Mouse (Mus musculus): ENCODE data around the gene Slc38a7.
"Not testable (repeated sequence)": the region's sequence is repeated elsewhere in the genome, so short reads cannot be mapped to it uniquely, and the experiment has no call there.

The Slc38a7 gene

DNA sequence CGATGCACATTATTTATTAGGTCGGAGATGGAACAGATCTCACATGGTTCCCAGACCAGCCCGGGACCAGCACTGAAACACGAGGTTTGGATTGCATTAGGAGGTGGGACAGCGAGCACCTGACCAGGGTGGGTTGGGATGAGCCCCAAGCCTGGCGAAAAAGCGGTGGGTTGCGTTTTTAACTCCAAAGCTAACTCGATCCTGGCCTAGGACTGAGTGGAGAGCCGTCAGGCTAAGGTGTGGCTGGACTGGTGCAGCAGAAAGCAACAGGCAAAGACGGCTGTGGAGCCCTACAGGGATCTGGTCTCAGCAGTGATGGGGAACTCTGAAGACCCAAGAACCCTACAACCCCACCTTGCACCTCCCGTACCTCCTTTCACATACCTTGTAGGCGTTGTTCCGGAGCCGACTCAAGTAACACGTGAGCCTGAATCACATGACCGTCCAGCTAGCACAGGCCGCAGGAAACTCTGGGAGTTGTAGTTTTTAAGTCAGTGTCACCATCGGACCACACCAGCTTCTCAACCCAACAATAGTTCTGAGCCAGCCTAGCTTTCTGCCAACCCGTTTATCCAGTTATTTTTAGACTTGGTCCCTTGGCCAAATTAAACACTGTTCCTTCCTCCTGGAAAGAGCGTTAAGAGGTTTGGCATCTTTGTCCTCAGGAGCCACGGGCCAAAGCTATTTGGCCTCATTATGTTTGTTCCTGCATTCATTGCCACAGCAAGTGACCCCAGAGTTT lies at the start of gene Slc38a7:
Gene Slc38a7, minus strand, starts transcription at position 438 of the 742 bp plus-strand sequence.
- peak; percentile 97 for DNase-seq (ENCODE audit: low read depth, low spot score)

DNA sequence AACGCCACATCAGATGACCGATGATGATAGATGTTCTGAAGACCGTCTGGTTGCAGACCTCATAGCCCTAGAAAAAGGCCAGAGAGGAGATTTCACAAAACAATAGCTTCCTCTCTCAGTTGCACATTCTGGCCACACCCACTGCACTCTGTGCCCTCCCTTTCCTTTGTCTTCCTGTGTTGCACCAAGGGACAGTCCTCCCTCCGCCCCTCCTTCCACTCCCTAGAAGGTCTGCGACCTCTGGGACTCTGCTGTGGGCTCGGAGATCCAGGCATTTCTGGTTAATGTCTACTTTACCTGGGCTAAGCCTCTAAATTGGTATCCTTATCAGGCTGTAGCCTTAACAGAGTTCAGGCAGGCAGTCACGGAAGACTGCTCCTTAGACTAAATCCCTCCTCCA lies 48.5 kb upstream of the Slc38a7 start:
- peak; percentile 55 for DNase-seq (ENCODE audit: low read depth, low spot score)

DNA sequence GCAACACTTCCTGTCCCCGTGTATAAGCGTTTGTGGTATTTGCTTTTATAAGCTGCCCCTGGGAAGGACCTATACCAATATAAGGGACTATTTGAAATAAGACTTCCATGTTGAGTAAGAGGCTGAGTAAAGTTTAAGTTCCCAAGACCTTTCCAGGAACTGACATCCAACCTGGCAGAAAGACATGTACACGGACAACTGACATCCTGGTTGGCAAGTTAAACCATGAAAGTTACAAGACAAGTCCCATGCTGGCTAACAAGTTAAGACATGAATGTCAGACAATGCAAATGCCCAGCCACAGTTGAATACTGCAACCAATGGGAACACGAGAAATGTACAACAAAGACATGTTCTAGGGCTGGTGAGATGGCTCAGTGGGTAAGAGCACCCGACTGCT lies 40.4 kb upstream of the Slc38a7 start:
- DNase-seq (ENCODE audit: low read depth, low spot score): no peak

DNA sequence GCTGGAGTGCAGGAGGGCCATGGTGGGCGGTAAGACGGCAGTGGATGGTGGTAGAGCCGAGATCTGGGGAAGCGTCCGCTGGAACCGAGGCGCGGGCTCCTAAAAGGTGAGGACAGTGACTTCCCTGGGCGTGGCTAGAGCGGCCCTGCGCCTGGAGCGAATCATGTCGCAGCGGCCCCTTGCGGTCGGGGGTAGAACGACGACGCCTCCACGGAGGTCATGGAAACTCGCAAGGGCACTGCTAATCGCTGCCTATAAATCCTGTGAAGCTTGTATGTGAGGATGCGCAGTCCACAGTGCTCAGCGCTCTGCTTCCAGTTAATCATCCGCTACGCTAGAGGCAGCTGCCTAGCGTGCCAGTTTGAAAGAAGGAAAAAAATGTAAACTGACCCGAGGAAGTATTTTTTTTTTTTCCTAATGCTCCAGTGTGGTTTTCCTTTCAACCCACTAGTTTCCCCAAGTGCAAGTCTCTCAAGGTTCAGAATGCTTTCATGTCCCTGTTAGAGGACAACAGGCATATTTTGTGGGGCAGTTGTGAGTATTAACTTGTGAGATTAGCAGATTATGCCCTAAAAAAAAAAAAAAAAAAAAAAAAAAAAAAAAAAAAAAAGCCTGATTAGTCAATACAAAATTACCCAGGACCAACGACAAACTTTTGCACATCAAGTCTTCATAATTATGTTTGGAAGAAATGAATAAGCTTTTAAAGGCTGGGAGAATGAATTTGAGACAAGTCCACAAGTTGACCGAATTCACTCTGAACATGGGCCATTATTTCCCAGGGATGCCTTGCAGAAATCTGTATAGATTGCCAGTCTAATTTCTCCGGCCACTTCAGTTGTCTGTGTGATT lies 35.2 kb upstream of the Slc38a7 start, which contains the start of gene Got2:
Gene Got2, minus strand, starts transcription at position 263 of the 852 bp plus-strand sequence.
- DNase-seq (ENCODE audit: low read depth, low spot score): peak; percentile 99

GRCm38 (mm10) chr8:95887578-95888284 lies 34.4 kb upstream of the Slc38a7 start:
- DNase-seq (ENCODE audit: low read depth, low spot score): peak; percentile 72

GRCm38 (mm10) chr8:95886647-95887577 lies 33.6 kb upstream of the Slc38a7 start:
- no peak for DNase-seq (ENCODE audit: low read depth, low spot score)

DNA sequence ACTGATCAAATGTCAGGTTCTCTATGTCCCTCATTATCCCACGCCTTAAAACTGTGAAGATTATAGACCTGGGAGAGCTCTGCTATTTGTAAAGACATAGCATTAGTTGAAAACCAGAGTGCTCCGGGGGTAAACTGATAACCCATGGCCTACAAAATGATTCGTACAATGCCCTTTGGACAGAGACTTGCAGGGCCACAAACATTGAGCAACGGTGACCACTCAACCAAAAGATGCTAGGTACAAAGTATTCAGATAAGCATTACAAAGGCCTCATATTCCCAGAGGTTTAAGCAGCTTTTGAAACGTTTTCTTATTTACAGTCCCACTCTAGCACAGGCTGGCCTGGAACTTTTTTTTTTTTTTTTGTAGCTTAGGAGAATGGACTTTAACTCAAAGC lies 32.6 kb upstream of the Slc38a7 start:
- DNase-seq (ENCODE audit: low read depth, low spot score): no peak

- no peak for DNase-seq (ENCODE audit: low read depth, low spot score)
Measured at GRCm38 (mm10) chr8:95885271-95885841, 32.0 kb upstream of the Slc38a7 start.

GRCm38 (mm10) chr8:95884491-95884890 lies 31.2 kb upstream of the Slc38a7 start:
- no peak for DNase-seq (ENCODE audit: low read depth, low spot score)

GRCm38 (mm10) chr8:95882191-95882590 lies 28.9 kb upstream of the Slc38a7 start:
- no peak for DNase-seq (ENCODE audit: low read depth, low spot score)

DNA sequence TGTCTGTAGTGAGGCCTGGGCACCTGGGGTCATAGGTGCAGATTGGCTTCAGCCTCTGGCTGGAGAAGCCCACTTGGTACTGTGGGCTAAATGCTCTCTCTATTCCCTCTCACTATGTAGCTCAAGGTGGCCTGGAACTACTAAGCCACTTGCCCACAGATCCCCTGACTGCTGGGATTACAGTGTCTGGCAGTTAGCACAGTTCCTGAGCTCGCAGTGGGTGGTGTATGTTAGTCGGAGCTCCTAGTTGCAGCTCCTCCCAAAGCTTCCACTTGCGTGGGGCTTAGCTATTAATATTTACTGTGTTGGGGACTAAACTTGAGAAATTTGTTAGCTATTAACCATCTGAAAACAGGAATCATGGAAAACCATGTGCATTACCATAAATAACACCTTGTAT lies 28.2 kb upstream of the Slc38a7 start:
- DNase-seq (ENCODE audit: low read depth, low spot score): no peak

- DNase-seq (ENCODE audit: low read depth, low spot score): no peak
Measured at GRCm38 (mm10) chr8:95879823-95880222, 26.5 kb upstream of the Slc38a7 start.

DNA sequence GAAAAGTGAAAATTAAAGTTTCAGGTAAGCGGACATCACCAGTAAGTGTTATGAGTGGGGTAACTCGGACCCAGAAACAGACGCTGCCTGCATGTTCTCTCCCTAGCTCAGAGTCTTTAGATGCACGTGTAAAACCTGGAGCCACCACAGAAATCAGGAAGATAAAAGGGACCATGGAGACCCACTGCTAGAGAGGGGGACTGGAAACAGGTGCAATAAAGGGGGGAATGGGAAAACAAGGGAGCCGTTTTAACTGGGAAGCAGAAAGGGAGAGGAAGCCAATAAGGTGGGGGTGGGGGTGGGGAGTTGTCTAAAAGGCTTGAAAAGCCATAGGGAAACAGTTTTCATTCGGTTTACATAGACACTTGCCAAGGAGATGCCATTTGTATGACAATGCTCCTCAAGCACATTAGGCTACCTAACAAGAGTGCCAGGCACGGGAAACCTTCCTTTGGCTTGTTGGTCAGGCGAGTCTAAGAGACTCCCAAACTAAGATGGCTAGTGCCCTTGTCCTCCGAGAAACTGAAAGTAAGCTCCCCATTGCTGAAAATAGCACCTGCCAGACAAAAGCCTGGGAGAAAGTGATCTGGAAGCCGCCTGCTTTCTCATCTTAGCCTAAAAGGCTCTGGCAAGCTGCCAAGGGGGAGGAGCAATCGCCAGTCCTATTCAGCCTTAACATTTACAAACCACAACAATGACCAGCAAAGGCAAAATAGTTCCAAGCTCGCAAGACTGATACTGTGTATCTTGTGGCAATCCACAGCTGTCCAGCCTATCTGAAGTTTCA lies 25.0 kb upstream of the Slc38a7 start:
- peak; percentile 88 for DNase-seq (ENCODE audit: low read depth, low spot score)

DNA sequence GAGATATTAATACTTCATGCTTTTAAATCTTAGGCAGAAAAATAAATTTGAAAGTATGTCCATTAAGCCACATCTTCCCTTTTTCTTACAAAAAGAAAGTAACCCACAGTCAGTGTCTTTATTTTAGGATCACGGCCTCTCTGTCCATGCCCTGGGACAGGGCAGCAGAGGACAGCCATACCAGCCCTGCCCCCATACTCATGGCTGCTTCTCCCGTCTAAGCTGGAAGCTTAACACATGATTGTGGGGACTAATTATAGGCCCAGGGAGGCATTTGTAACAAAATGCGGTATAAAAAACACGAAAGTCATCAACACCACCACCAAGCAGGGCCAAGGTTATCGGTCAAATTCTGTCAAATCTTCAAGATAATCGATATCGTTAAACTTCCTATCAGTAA lies 21.9 kb upstream of the Slc38a7 start:
- DNase-seq (ENCODE audit: low read depth, low spot score): no peak

DNA sequence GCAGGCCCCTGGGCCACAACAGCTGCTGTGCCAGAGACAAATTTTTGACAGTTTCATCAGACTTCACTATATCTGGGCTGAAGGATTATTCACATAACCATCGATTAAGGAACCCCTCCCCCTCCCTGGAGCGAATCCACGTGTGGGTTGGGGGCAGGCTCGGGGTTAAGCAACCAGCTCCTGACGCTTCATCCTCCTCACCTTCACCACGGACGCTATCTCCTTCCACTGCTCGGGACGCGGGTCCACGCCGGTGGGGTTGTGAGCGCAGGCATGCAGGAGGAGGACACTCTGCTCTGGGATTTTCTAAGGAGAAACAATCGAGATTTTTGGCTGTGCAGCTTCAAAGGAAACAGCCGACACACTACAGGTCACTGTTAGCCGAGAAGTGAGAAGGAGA lies 18.4 kb upstream of the Slc38a7 start:
- no peak for DNase-seq (ENCODE audit: low read depth, low spot score)

- DNase-seq (ENCODE audit: low read depth, low spot score): not testable (repeated sequence)
Measured at GRCm38 (mm10) chr8:95864851-95865250, 11.5 kb upstream of the Slc38a7 start.

DNA sequence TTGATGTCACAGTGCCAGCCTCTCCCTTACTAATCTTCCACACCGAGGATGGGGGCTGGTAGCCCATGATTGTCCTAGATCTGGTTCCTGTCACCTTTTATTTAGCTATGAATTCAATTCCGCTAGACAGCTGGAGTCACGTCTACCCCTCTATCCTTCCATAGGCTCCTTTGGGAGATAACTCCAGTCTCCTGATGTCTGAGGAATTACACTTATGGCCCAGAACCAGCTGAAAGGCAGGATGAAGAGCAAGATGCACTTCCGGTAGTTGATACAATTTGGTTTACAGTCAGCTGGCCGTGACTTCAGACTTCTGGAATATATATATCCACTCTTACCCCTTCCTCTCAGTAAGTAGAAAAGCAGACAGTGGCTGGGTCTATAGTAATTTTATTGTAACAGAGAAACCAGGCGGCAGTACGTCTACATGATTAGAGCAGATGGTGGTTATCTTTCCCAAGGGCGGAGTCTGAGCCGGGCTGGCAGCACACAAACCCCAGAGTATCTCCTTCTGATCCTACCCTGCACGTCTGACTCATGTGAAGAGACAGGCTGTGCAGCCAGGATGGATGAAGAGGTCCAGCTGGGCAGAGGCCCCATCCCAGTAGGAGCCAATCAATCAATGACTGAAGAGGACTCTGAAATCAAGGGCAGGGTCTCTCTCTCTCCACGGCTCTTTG lies 10.6 kb upstream of the Slc38a7 start:
- not testable (repeated sequence) for DNase-seq (ENCODE audit: low read depth, low spot score)

- DNase-seq (ENCODE audit: low read depth, low spot score): no peak
Measured at GRCm38 (mm10) chr8:95854174-95854573, 835 bp upstream of the Slc38a7 start.

- no peak for DNase-seq (ENCODE audit: low read depth, low spot score)
Measured at GRCm38 (mm10) chr8:95852290-95852689, 1.0 kb downstream of the Slc38a7 start.

Data from ES-CJ7 (cell line).